Mouse (Mus musculus): ENCODE results near the gene Catsperz. TPM values are rescaled to one million over a fixed set of nuclear protein-coding genes. Genes with fewer than 3 reads are reported as not detected.
"Not testable (repeated sequence)": the region's sequence is repeated elsewhere in the genome, so short reads cannot be mapped to it uniquely, and the experiment has no call there.

Catsperz gene
- polyA plus RNA-seq, 1 experiment from 2014 or later: 1.9 TPM

- H3K27ac ChIP-seq (ENCODE audit: low read length): no peak overlapping the region
- H3K9ac ChIP-seq (ENCODE audit: low read depth, low read length): no peak overlapping the region
- no peak overlapping the region for H3K4me3 ChIP-seq (ENCODE audit: low read depth, low read length)
- peaks cover 26% of the 10 kb centered on the region for H3K36me3 ChIP-seq (ENCODE audit: control insufficient read depth, insufficient read depth, low read length)
- no peak overlapping the region for H3K4me2 ChIP-seq (ENCODE audit: low read length)
- WGBS: 95% methylated on average over 8 of the region's 8 CpGs
- no peaks in the 10 kb centered on the region for H3K9me3 ChIP-seq (replicated peaks; ENCODE audit: control insufficient read depth, low read length, poor library complexity, severe bottlenecking)
- H3K4me1 ChIP-seq (ENCODE audit: control insufficient read depth, insufficient read depth, low read length): peaks cover 23% of the 10 kb centered on the region
- ATAC-seq: no peak
- H3K27me3 ChIP-seq (ENCODE audit: control insufficient read depth, insufficient read depth, low read depth, low read length): no peaks in the 10 kb centered on the region
Measured at GRCm38 (mm10) chr19:6907094-6907493, 18.1 kb downstream of the Catsperz start.

GRCm38 (mm10) chr19:6906199-6906598 lies 19.0 kb downstream of the Catsperz start:
- 84% methylated on average over 3 of the region's 3 CpGs for WGBS
- no peak overlapping the region for H3K9ac ChIP-seq (ENCODE audit: low read depth, low read length)
- peaks cover 18% of the 10 kb centered on the region for H3K36me3 ChIP-seq (ENCODE audit: control insufficient read depth, insufficient read depth, low read length)
- H3K4me3 ChIP-seq (ENCODE audit: low read depth, low read length): no peak overlapping the region
- no peak overlapping the region for H3K4me2 ChIP-seq (ENCODE audit: low read length)
- no peak overlapping the region for H3K27ac ChIP-seq (ENCODE audit: low read length)
- ATAC-seq: no peak
- H3K4me1 ChIP-seq (ENCODE audit: control insufficient read depth, insufficient read depth, low read length): peaks cover 20% of the 10 kb centered on the region
- H3K9me3 ChIP-seq (replicated peaks; ENCODE audit: control insufficient read depth, low read length, poor library complexity, severe bottlenecking): no peaks in the 10 kb centered on the region
- no peaks in the 10 kb centered on the region for H3K27me3 ChIP-seq (ENCODE audit: control insufficient read depth, insufficient read depth, low read depth, low read length)

- no peaks in the 10 kb centered on the region for H3K9me3 ChIP-seq (replicated peaks; ENCODE audit: control insufficient read depth, low read length, poor library complexity, severe bottlenecking)
- H3K9ac ChIP-seq (ENCODE audit: low read depth, low read length): no peak overlapping the region
- no peak overlapping the region for H3K4me2 ChIP-seq (ENCODE audit: low read length)
- 95% methylated on average over 11 of the region's 11 CpGs for WGBS
- H3K27me3 ChIP-seq (ENCODE audit: control insufficient read depth, insufficient read depth, low read depth, low read length): no peaks in the 10 kb centered on the region
- ATAC-seq: no peak
- no peak overlapping the region for H3K27ac ChIP-seq (ENCODE audit: low read length)
- H3K36me3 ChIP-seq (ENCODE audit: control insufficient read depth, insufficient read depth, low read length): peaks cover 18% of the 10 kb centered on the region
- H3K4me1 ChIP-seq (ENCODE audit: control insufficient read depth, insufficient read depth, low read length): peaks cover 15% of the 10 kb centered on the region
- H3K4me3 ChIP-seq (ENCODE audit: low read depth, low read length): no peak overlapping the region
Measured at GRCm38 (mm10) chr19:6905498-6906159, 19.6 kb downstream of the Catsperz start.

- 87% methylated on average over 2 of the region's 2 CpGs for WGBS
- H3K27ac ChIP-seq (ENCODE audit: low read length): no peak overlapping the region
- H3K4me1 ChIP-seq (ENCODE audit: control insufficient read depth, insufficient read depth, low read length): peaks cover 15% of the 10 kb centered on the region
- H3K4me3 ChIP-seq (ENCODE audit: low read depth, low read length): no peak overlapping the region
- H3K4me2 ChIP-seq (ENCODE audit: low read length): no peak overlapping the region
- H3K27me3 ChIP-seq (ENCODE audit: control insufficient read depth, insufficient read depth, low read depth, low read length): no peaks in the 10 kb centered on the region
- no peak overlapping the region for H3K9ac ChIP-seq (ENCODE audit: low read depth, low read length)
- no peaks in the 10 kb centered on the region for H3K9me3 ChIP-seq (replicated peaks; ENCODE audit: control insufficient read depth, low read length, poor library complexity, severe bottlenecking)
- H3K36me3 ChIP-seq (ENCODE audit: control insufficient read depth, insufficient read depth, low read length): peaks cover 18% of the 10 kb centered on the region
- ATAC-seq: no peak
Measured at GRCm38 (mm10) chr19:6904846-6905245, 20.3 kb downstream of the Catsperz start.

GRCm38 (mm10) chr19:6903031-6903430 lies 22.1 kb downstream of the Catsperz start:
- 93% methylated on average over 1 of the region's 1 CpGs for WGBS
- H3K4me2 ChIP-seq (ENCODE audit: low read length): no peak overlapping the region
- H3K9ac ChIP-seq (ENCODE audit: low read depth, low read length): no peak overlapping the region
- H3K27ac ChIP-seq (ENCODE audit: low read length): no peak overlapping the region
- no peaks in the 10 kb centered on the region for H3K9me3 ChIP-seq (replicated peaks; ENCODE audit: control insufficient read depth, low read length, poor library complexity, severe bottlenecking)
- H3K4me3 ChIP-seq (ENCODE audit: low read depth, low read length): no peak overlapping the region
- H3K27me3 ChIP-seq (ENCODE audit: control insufficient read depth, insufficient read depth, low read depth, low read length): no peaks in the 10 kb centered on the region
- H3K4me1 ChIP-seq (ENCODE audit: control insufficient read depth, insufficient read depth, low read length): peaks cover 5% of the 10 kb centered on the region
- H3K36me3 ChIP-seq (ENCODE audit: control insufficient read depth, insufficient read depth, low read length): peaks cover 18% of the 10 kb centered on the region
- ATAC-seq: no peak

- no peak overlapping the region for H3K4me2 ChIP-seq (ENCODE audit: low read length)
- no peaks in the 10 kb centered on the region for H3K36me3 ChIP-seq (ENCODE audit: control insufficient read depth, insufficient read depth, low read length)
- ATAC-seq: no peak
- H3K27me3 ChIP-seq (ENCODE audit: control insufficient read depth, insufficient read depth, low read depth, low read length): no peaks in the 10 kb centered on the region
- H3K27ac ChIP-seq (ENCODE audit: low read length): no peak overlapping the region
- H3K9me3 ChIP-seq (replicated peaks; ENCODE audit: control insufficient read depth, low read length, poor library complexity, severe bottlenecking): peaks cover 3% of the 10 kb centered on the region; the same call in 1 of the 2 replicates
- H3K9ac ChIP-seq (ENCODE audit: low read depth, low read length): no peak overlapping the region
- 83% methylated on average over 4 of the region's 4 CpGs for WGBS
- H3K4me3 ChIP-seq (ENCODE audit: low read depth, low read length): no peak overlapping the region
- H3K4me1 ChIP-seq (ENCODE audit: control insufficient read depth, insufficient read depth, low read length): no peaks in the 10 kb centered on the region
Measured at GRCm38 (mm10) chr19:6899641-6900040, 25.5 kb downstream of the Catsperz start.

- not testable (repeated sequence) for ATAC-seq; H3K4me1 ChIP-seq (ENCODE audit: control insufficient read depth, insufficient read depth, low read length); H3K27ac ChIP-seq (ENCODE audit: low read length); H3K27me3 ChIP-seq (ENCODE audit: control insufficient read depth, insufficient read depth, low read depth, low read length); H3K4me2 ChIP-seq (ENCODE audit: low read length); H3K9ac ChIP-seq (ENCODE audit: low read depth, low read length); H3K4me3 ChIP-seq (ENCODE audit: low read depth, low read length); H3K9me3 ChIP-seq (replicated peaks; ENCODE audit: control insufficient read depth, low read length, poor library complexity, severe bottlenecking); H3K36me3 ChIP-seq (ENCODE audit: control insufficient read depth, insufficient read depth, low read length)
- WGBS: 93% methylated on average over 18 of the region's 18 CpGs
Measured at GRCm38 (mm10) chr19:6895608-6896305, 29.4 kb downstream of the Catsperz start.

- H3K27me3 ChIP-seq (ENCODE audit: control insufficient read depth, insufficient read depth, low read depth, low read length): no peaks in the 10 kb centered on the region
- H3K9me3 ChIP-seq (replicated peaks; ENCODE audit: control insufficient read depth, low read length, poor library complexity, severe bottlenecking): peaks cover 3% of the 10 kb centered on the region; the same call in 1 of the 2 replicates
- 95% methylated on average over 14 of the region's 14 CpGs for WGBS
- H3K4me3 ChIP-seq (ENCODE audit: low read depth, low read length): no peak overlapping the region
- ATAC-seq: no peak
- H3K27ac ChIP-seq (ENCODE audit: low read length): no peak overlapping the region
- H3K9ac ChIP-seq (ENCODE audit: low read depth, low read length): no peak overlapping the region
- H3K4me1 ChIP-seq (ENCODE audit: control insufficient read depth, insufficient read depth, low read length): no peaks in the 10 kb centered on the region
- no peaks in the 10 kb centered on the region for H3K36me3 ChIP-seq (ENCODE audit: control insufficient read depth, insufficient read depth, low read length)
- no peak overlapping the region for H3K4me2 ChIP-seq (ENCODE audit: low read length)
Measured at GRCm38 (mm10) chr19:6893731-6894451, 31.3 kb downstream of the Catsperz start.

- Histone ChIP-seq H3K27ac (ENCODE audit: low read length) (no peak overlapping the region), H3K9me3 (replicated peaks; ENCODE audit: control insufficient read depth, low read length, poor library complexity, severe bottlenecking) (peaks cover 3% of the 10 kb centered on the region; the same call in 1 of the 2 replicates), H3K36me3 (ENCODE audit: control insufficient read depth, insufficient read depth, low read length) (no peaks in the 10 kb centered on the region), H3K4me1 (ENCODE audit: control insufficient read depth, insufficient read depth, low read length) (no peaks in the 10 kb centered on the region), H3K27me3 (ENCODE audit: control insufficient read depth, insufficient read depth, low read depth, low read length) (no peaks in the 10 kb centered on the region), H3K4me2 (ENCODE audit: low read length) (no peak overlapping the region), H3K9ac (ENCODE audit: low read depth, low read length) (no peak overlapping the region), H3K4me3 (ENCODE audit: low read depth, low read length) (no peak overlapping the region)
- ATAC-seq: no peak
- WGBS: 70% methylated on average over 4 of the region's 4 CpGs
Measured at GRCm38 (mm10) chr19:6892512-6892911, 32.7 kb downstream of the Catsperz start.
